Mouse (Mus musculus) myocyte (in vitro differentiated cells): Measurements from ENCODE around the gene Exph5.

Source experiments
- E2F4 ChIP-seq: IDR thresholded peaks from one replicate; pipeline ENCODE4 v1.6.1; 2011; ENCODE audit warnings: mild to moderate bottlenecking, control low read depth, moderate library complexity; ENCODE audit not compliant: insufficient read depth
- POLR2A ChIP-seq: IDR thresholded peaks from one replicate; pipeline ENCODE4 v1.6.1; 2011; ENCODE audit warnings: low read depth, mild to moderate bottlenecking, control low read depth, moderate library complexity; ENCODE audit not compliant: insufficient read length
- POLR2AphosphoS2 ChIP-seq: IDR thresholded peaks from one replicate; pipeline ENCODE4 v1.6.1; 2011; ENCODE audit warnings: low read depth, control low read depth; ENCODE audit not compliant: insufficient read length
- REST ChIP-seq: IDR thresholded peaks from one replicate; pipeline ENCODE4 v1.6.1; 2011; ENCODE audit warnings: mild to moderate bottlenecking, control low read depth, moderate library complexity; ENCODE audit not compliant: insufficient read depth, insufficient read length
- TCF12 ChIP-seq: IDR thresholded peaks from one replicate; pipeline ENCODE4 v1.6.1; 2011; ENCODE audit warnings: mild to moderate bottlenecking, control low read depth; ENCODE audit not compliant: poor library complexity, insufficient read depth, severe bottlenecking
- TCF3 ChIP-seq: IDR thresholded peaks from one replicate; pipeline ENCODE4 v1.6.1; 2011; ENCODE audit warnings: low read depth, control low read depth; ENCODE audit not compliant: insufficient read length
- USF1 ChIP-seq: IDR thresholded peaks from one replicate; pipeline ENCODE4 v1.6.1; 2011; ENCODE audit warnings: low read depth, mild to moderate bottlenecking, control low read depth, moderate library complexity

DNA sequence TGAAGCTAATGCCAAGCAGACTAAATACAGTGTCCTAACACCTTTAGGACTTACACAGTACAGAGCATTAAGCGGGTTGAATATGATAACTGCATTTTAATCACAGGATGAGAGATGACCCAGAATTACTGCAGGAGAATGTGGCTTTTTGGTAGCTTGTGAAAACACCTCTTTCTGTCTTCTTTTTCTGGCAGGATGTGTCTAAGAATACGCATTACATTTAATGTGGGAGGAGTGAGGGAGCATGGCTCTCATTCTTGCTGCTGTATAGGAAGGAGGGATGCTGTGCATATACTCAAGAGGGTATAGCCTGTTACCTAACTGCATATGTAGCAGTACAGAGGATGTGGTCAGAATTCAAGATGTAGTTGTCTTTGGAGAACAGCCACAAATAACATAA is 26.7 kb downstream of the Exph5 start:
- TF ChIP-seq POLR2A (no peak), POLR2AphosphoS2 (no peak), TCF12 (no peak), USF1 (no peak), E2F4 (no peak), REST (no peak), TCF3 (no peak)
